Mouse (Mus musculus) cerebellum, adult 2 months (tissue): ENCODE measurements around the gene Cnot6l.

Experiments
- CTCF ChIP-seq: fragments of 200-500 bp; IDR thresholded peaks from 2 replicates; pipeline ENCODE4 v1.5.1; 2011; ENCODE audit warnings: low read depth, mild to moderate bottlenecking, control low read depth, low read length, moderate library complexity, borderline replicate concordance; ENCODE audit not compliant: insufficient read depth
- POLR2A ChIP-seq: fragments of 200-500 bp; IDR thresholded peaks from 2 replicates; pipeline ENCODE4 v1.6.1; 2011; ENCODE audit warnings: low read length, control low read depth, borderline replicate concordance; ENCODE audit not compliant: insufficient read depth

GRCm38 (mm10) chr5:96039188-96039840, 124.7 kb downstream of the Cnot6l start:
- TF ChIP-seq CTCF: no peak
- TF ChIP-seq POLR2A: no peak
